Mouse (Mus musculus) layer of hippocampus, postnatal 10 days (tissue): ENCODE measurements around the gene Pdk1. TPM values are rescaled to one million over a fixed set of nuclear protein-coding genes. Genes with fewer than 3 reads are reported as not detected.

Experiments
- DNase-seq, 2 experiments: peaks; one replicate each; pipeline ENCODE4 v3.0.0; 2021; ENCODE audit warnings: low spot score in 2 of 2
- total RNA-seq, 2 experiments: library from RNA; stranded (reverse); gene quantifications; 2 replicates each; pipeline ENCODE4 v1.2.3; 2021

Gene Pdk1
- total RNA-seq, 2 experiments from 2014 or later = 34.2 to 37.4 TPM

GRCm38 (mm10) chr2:71936711-71937110, 63.7 kb downstream of the Pdk1 start:
- no peak for DNase-seq

GRCm38 (mm10) chr2:71937649-71938308, 64.8 kb downstream of the Pdk1 start:
- DNase-seq = no peak

- no peak for DNase-seq
These were observed 65.8 kb downstream of the Pdk1 start for GRCm38 (mm10) chr2:71938716-71939393.

- no peak for DNase-seq
These were observed 68.1 kb downstream of the Pdk1 start for GRCm38 (mm10) chr2:71941005-71941720.

GRCm38 (mm10) chr2:71941721-71942087, 68.7 kb downstream of the Pdk1 start:
- no peak for DNase-seq

- DNase-seq = no peak
These were observed 78.2 kb downstream of the Pdk1 start for GRCm38 (mm10) chr2:71951212-71951611.

Other genes starting within 250 kb of the Pdk1 start
- gene Itga6, start 127.6 kb upstream of the Pdk1 start, total RNA-seq = 10 to 100 TPM; 45.8 to 48.3 TPM
- 100 to 1,000 TPM; 152 to 156 TPM for gene Rapgef4, start 108.0 kb downstream of the Pdk1 start, total RNA-seq